Mouse (Mus musculus) lung, postnatal 0 days (tissue): ENCODE measurements around the gene C8g.

Experiments
- CTCF ChIP-seq: IDR thresholded peaks from 2 replicates; pipeline ENCODE4 v1.5.1; 2016; ENCODE audit warnings: antibody characterized with exemption, mild to moderate bottlenecking
- EP300 ChIP-seq: IDR thresholded peaks from 2 replicates; pipeline ENCODE4 v1.6.1; 2016; ENCODE audit warnings: antibody characterized with exemption, mild to moderate bottlenecking, control low read depth

DNA sequence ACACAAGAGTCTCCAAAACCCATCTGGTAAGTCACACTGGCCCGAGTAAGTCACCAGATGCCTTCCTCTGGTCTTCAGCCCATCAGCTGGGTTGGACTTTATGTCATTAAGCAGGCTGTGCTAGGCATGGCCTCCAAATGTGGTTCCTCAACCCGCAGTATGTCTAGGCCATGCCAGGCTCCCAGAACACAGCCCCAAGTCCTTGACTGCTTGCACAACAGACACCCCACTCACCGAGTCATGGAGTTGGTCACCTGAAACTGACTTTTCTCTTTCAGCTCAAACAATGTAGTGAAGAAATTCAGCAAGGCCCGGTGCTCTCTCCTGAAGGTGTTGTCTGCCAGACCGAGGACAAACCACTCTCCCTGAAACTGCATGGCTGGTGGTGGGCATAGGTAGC lies 8.5 kb downstream of the C8g start:
- TF ChIP-seq CTCF = no peak
- TF ChIP-seq EP300 = no peak
